Mouse (Mus musculus) gastrocnemius, postnatal 36 days (tissue): ENCODE data around the gene Stk39. TPM values are rescaled to one million over a fixed set of nuclear protein-coding genes. Genes with fewer than 3 reads are reported as not detected.

Experiments
- DNase-seq, 2 experiments: peaks; one replicate each; pipeline ENCODE4 v3.0.0; 2022
- intact Hi-C: fragments of 180-260 bp; cut with DNase I; formaldehyde crosslinking; loops from one replicate; pipeline ENCODE4 v1.15.1; 2025
- total RNA-seq, 2 experiments: library from RNA; stranded (reverse); gene quantifications; 2 replicates each; pipeline ENCODE4 v1.2.3; 2021

Gene Stk39
- total RNA-seq, 2 experiments from 2014 or later = 2.5 to 3.8 TPM

DNA sequence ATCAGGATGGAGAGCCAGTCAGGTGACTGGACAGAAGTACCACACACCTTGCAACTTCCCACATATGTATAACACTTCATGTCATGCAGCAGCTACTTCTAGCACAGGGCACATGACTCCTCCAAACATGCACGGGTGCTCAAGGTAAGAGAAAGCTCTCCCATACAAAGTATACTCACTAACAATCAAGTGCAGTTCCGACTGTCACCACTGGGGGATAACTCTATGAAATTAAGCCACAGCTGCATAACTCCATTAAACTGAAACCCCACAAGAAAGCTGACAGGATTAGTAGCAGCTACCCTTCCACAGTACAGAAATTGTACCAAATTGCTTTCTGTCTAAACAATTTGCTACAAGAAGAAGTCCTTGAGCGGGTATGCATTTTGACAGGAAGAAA is 161.9 kb downstream of the Stk39 start:
- intact Hi-C loops = no loop called here
- DNase-seq = no peak

DNA sequence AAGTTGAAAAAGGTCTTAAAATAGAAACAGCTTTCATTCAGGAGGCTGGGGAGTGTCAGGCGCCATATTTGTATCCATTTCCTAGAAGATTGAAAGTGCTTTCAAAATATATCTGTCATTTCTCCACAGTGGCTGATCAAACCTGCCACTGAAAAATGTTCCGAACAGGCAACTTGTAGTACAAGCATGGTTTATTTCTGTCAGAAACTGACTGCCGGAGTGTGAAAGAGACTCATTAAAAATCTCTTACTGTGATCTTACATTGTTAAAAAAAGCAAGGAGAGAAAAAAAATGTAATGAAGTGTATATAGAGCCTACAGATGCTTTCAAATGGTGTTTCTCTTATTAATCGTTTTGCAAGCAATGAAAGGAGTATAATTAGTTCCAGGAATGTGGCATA is 165.5 kb downstream of the Stk39 start:
- DNase-seq = no peak
- intact Hi-C loops = no loop called here

DNA sequence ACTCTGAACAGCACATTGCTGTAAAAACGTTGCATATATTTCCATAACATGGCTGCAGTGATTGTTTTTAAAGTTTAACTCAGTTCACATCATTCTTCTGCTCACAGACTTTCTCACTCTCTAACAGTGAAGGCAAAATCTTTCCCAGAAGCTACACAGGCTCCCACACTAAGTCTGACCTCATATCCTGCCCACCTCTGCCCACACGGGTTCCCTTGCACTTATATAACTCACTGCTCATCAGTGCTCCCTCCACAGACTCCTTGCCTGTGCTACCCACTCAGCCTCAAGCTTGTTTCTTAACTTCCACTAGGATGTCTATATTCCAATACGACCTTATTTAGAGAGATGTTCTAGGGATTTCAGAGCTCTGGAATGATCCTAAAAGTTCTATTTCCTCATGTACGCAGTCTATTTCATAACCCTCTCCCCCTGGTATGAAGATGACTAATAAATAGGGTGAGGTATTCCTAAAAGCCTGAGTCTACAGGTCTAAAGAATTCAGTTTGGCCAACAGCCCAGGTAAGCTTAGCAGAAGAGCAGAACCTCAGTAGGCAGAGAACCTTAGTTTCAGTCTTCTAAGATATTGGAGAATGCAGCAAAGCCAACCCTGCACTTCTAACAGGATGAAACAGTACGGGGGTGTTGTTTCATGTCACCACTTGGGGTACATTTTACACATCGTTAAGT is 167.2 kb downstream of the Stk39 start:
- no peak for DNase-seq
- intact Hi-C loops = no loop called here

DNA sequence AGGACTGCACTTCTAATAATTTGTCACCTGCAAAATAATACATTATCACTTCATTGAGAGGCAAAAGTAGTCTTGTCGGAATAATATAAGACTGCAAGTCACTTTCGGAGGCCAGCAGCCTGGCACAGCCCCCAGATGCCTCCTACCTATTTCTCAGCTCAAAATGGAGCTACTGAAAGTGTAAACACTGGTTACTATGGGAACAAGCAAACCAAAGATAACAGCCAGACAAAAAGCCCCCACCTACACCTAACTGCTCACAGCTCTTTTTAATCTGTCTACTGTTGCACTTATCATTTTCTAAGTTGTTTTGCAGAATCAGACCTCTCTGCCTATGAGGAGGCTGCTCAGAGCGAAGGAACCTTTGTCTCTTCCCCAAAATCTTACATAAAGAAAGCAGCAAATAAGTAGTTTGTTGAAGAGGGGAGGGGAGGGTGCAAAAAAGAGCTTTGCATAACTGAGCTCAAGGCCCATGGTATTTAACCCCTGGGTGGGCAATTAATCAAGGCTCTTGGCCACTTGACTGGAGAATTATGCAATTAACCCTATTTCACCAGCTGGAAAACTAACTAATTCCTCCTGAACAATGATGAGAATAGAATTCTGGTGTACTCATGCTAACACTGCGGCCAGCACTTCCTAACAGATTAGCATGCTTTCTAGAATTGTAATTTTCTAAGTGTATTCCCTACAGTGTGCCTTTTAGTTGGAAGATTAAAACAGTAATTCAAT is 170.1 kb downstream of the Stk39 start:
- intact Hi-C loops = no loop called here
- no peak for DNase-seq

DNA sequence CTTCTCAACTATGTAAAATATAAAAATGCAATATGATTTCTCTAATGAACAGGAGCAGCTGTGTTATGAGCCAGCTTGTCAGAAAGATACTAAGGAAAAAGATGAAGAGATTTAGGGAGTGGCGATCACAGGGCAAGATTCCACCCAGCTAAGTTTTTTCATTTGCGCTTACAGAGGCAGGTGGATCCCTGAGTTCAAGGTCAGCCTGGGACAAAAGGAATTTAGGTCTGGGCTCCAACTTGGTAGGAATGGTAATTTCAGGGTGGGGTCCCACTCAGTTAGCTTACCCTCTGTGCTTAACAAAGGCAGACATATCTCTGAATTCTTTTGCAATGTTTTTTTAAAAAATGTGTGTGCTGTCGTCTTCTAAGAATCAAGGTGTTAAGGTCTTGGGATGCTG is 173.7 kb downstream of the Stk39 start:
- intact Hi-C loops = no loop called here
- no peak for DNase-seq

- DNase-seq = no peak
- intact Hi-C loops = no loop called here
Observed at GRCm38 (mm10) chr2:68297955-68298354, 174.1 kb downstream of the Stk39 start.

DNA sequence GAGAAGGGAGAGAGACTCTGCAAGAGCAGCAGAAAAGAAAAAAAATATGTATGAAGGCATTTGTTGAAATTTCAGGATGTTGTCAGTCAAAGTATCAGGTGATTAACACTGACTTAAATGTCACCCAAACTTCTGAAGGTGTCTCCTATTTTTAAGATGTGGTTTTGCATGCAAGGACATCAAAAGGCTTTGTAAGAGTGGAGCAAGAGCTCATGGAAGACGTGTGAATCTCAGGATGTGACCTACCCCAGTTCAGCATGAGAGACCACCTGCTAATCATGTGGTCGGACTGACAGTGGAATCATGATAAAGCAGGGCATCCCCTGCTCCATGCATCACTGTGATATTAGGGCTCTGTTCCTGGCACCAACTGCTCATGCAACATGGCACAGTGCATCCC is 175.3 kb downstream of the Stk39 start:
- intact Hi-C loops = no loop called here
- DNase-seq = no peak

DNA sequence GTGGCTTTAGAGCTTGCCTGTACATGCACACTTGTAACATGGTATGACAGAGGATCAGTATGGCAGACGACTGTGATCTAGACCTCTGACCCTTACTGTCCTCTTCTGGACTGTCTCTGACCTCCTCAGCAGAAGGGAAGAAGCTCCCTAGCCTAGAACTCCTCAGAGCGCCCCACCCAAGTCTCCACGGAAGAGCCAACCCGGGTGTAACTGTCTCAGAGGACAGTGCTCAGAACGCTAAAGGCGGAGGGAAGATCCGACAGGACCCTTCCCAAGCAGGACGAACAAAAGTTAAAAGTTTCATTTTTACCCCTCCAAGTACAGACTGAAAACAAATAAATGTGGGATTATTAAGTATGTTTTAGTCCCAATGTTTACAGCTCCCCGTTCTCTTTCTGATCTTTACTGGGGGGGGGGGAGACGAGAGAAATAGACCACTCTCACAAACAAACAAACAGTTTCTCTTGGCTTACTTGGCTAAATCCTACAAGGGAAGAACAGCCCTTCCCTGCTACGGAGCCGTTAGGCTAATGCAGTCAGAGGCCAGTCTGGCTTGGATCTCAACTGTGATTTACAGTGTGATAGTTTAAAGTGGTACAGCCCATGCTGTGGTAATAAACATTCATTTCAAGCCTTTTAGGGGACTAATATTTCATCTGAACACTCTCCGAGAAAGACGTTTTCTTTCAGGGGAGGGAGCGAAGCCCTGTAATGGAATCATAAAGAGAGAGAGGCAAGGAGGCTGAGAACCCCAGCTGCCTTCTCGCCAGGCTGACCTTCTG is 179.3 kb downstream of the Stk39 start:
- intact Hi-C loops = no loop called here

GRCm38 (mm10) chr2:68291895-68292294 is 180.2 kb downstream of the Stk39 start:
- intact Hi-C loops = no loop called here
- no peak for DNase-seq

More for the DNA sequence above, 179.3 kb downstream of the Stk39 start:
- DNase-seq = no peak

GRCm38 (mm10) chr2:68289961-68290360 is 182.1 kb downstream of the Stk39 start:
- no peak for DNase-seq
- intact Hi-C loops = no loop called here

DNA sequence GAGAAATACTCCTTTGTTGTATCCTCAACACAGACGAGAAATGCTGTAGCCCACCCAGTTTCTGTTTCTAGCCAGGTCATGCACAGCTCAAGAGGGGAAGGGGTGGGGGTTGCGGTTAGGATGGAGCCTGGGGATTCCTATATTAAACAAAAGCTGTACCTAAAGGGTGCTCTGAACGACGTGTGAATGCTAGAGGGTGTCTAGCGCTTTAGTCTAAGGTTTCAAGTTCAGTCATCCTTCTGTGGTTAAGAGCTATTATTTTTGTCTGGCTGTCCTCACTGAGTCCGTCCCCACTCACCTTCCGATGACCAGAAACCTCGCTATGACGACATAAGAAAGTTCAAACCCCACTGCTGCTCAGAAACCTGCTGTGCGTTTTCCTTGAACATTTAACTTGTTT is 182.9 kb downstream of the Stk39 start:
- intact Hi-C loops = no loop called here
- DNase-seq = no peak

GRCm38 (mm10) chr2:68288106-68288505 is 184.0 kb downstream of the Stk39 start:
- intact Hi-C loops = no loop called here
- DNase-seq = no peak

DNA sequence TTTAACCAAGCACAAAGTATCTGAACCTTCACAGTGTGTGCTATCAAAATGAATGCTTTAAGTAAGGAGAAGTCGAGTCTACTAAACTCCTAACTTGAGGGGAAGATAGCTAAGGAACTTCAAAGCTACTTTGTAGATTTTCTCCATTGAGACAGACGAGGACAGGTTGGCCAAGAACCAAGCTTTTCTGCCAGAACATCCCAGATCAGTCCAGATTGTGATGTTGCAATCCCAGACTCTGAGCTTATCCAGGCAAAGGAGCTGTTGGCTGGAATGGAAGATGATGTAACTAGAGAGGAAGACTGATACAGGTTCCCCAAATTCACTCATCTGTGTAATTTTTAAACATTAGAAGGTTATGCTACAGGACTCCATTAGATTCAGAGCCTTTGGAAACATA is 187.7 kb downstream of the Stk39 start:
- intact Hi-C loops = no loop called here
- peak in 1 of 2 experiments; percentile 44 for DNase-seq

DNA sequence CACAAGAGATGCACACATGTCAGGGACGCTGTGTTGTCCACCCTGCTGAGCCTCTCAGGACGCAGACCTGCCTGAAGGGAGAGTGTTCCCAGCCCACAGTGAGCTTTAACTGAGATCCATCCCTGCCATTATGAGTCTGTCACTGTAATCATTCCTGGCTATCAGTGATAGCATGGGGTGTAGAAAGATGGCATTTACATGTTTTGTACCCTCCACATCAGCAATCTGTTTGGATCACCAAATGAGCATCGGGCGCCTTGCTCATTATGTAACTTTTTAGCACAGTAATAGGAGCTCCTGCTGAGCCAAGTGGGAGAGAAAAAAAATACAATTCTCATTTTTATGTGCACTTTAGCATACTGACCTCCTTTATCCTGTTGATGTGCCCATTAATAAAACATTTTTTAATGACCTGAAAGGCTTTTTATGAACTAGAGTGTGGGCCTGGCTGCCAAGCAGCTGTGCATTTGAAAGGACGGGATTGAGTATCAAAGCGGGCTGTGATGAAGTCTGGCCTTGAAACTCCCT is 189.0 kb downstream of the Stk39 start:
- no peak for DNase-seq
- intact Hi-C loops = no loop called here

- intact Hi-C loops = no loop called here
- DNase-seq = no peak
Observed at GRCm38 (mm10) chr2:68281575-68281974, 190.5 kb downstream of the Stk39 start.

DNA sequence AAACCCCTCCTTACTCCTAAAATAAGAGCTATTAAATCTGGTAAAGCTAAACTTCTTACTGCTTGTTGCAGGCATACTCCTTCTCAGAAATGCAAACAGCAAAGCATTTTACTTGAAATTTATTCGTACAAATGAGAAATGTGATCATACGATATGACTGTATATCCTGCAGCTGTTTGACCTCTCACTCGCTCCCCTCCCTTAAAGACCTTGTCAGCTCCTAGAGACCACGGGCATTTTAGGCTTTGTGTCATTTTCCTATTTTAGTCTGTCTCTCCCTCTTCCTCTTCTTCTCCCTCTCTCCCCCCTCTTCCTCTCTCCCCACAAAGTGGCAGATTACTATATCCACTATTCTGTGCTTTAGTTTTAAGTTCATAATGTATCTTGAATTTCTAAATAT is 200.8 kb downstream of the Stk39 start:
- DNase-seq = no peak
- intact Hi-C loops = no loop called here

DNA sequence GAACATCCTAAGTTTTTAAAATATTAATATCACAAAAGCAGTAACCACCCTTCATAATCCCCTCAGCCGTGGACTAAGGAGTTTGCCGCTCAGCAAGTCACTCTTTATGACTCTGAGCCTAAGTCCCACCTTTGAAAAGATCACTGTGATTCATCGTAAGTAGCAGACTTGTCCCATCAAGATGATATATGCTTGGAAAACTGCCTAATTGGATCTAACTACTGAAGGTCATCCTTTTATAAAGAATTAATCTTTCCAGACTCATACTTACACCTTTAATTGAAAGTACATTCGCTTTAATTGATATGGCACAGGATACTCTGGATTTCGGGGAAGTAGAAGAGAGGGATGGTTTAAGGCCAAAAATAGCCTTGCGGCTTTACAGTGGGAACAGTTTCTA is 201.2 kb downstream of the Stk39 start:
- DNase-seq = no peak

DNA sequence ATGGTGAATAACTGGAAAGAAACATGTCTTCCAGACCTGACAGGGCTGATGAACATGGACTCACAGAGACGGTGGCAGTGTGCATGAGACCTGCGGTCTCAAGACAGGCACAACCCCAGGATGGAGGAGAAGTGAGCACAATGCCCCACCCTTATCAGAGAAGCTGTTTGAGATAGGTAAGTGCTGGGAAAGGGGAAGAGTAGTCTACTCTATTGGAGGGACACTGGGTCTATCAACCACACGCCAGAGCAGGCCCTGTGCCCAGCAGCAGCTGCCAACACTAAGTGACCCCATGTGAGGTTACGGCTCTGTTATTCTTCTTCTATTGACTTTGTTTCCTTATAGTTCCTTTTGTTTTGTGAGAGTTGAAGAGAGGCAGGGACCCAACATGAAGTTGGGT is 202.4 kb downstream of the Stk39 start:
- DNase-seq = no peak
- intact Hi-C loops = no loop called here

More for the DNA sequence above, 201.2 kb downstream of the Stk39 start:
- intact Hi-C loops = no loop called here

GRCm38 (mm10) chr2:68264826-68265225 is 207.2 kb downstream of the Stk39 start:
- DNase-seq = no peak
- intact Hi-C loops = no loop called here

GRCm38 (mm10) chr2:68260911-68261310 is 211.2 kb downstream of the Stk39 start:
- intact Hi-C loops = no loop called here
- DNase-seq = no peak

GRCm38 (mm10) chr2:68257571-68257970 is 214.5 kb downstream of the Stk39 start:
- DNase-seq = no peak
- intact Hi-C loops = no loop called here
